Mouse (Mus musculus) frontal cortex, postnatal 14 days (tissue): ENCODE data around the gene 4833423E24Rik.

Source experiments
- DNase-seq, 2 experiments: peaks; one replicate each; pipeline ENCODE4 v3.0.0; 2022; ENCODE audit warnings: low spot score in 2 of 2

The 4833423E24Rik gene

GRCm38 (mm10) chr2:85518879-85519278 lies at the start of gene 4833423E24Rik:
4833423E24Rik (minus strand) TSS chr2:85519024.
- DNase-seq, result no peak

- DNase-seq, result peak in 1 of 2 experiments; percentile 18
Measured at GRCm38 (mm10) chr2:85561187-85561586, 42.4 kb upstream of the 4833423E24Rik start.

GRCm38 (mm10) chr2:85560226-85560625 lies 41.4 kb upstream of the 4833423E24Rik start:
- DNase-seq, result no peak

GRCm38 (mm10) chr2:85554806-85555205 lies 36.0 kb upstream of the 4833423E24Rik start:
- no peak for DNase-seq

- no peak for DNase-seq
Measured at GRCm38 (mm10) chr2:85533934-85534333, 15.1 kb upstream of the 4833423E24Rik start.

GRCm38 (mm10) chr2:85532082-85532778 lies 13.4 kb upstream of the 4833423E24Rik start:
- no peak for DNase-seq

GRCm38 (mm10) chr2:85522859-85523489 lies 4.2 kb upstream of the 4833423E24Rik start:
- no peak for DNase-seq

- DNase-seq, result no peak
Measured at GRCm38 (mm10) chr2:85518292-85518691, 532 bp downstream of the 4833423E24Rik start.

- DNase-seq, result no peak
Measured at GRCm38 (mm10) chr2:85510376-85510775, 8.4 kb downstream of the 4833423E24Rik start.

GRCm38 (mm10) chr2:85490396-85490795 lies 28.4 kb downstream of the 4833423E24Rik start:
- DNase-seq, result no peak

- no peak for DNase-seq
Measured at GRCm38 (mm10) chr2:85466801-85467325, 52.0 kb downstream of the 4833423E24Rik start.

- DNase-seq, result no peak
Measured at GRCm38 (mm10) chr2:85443539-85443938, 75.3 kb downstream of the 4833423E24Rik start, which contains the start of gene Olfr995. Olfr995 (minus strand) TSS chr2:85443639.

GRCm38 (mm10) chr2:85442546-85442945 lies 76.3 kb downstream of the 4833423E24Rik start:
- no peak for DNase-seq

GRCm38 (mm10) chr2:85436351-85436750 lies 82.5 kb downstream of the 4833423E24Rik start, which contains the start of gene Olfr994:
Olfr994 (minus strand) TSS chr2:85436451.
- DNase-seq, result no peak
